Mouse (Mus musculus) C2C12 (cell line): ENCODE measurements around the gene Scgb1c1. TPM values are rescaled to one million over a fixed set of nuclear protein-coding genes. Genes with fewer than 3 reads are reported as not detected.

Experiments
- H3K27me3 ChIP-seq: one replicate; pipeline ENCODE4 v1.6.1; 2011; ENCODE audit not compliant: control insufficient read depth, insufficient read depth, insufficient read length
- H3K36me3 ChIP-seq: one replicate; pipeline ENCODE4 v1.6.1; 2011; ENCODE audit not compliant: control insufficient read depth, insufficient read depth
- H3K4me3 ChIP-seq: one replicate; pipeline ENCODE4 v1.5.1; 2011; ENCODE audit warnings: mild to moderate bottlenecking, control low read depth; ENCODE audit not compliant: poor library complexity, insufficient read depth, severe bottlenecking
- H3K79me2 ChIP-seq: one replicate; pipeline ENCODE4 v1.6.1; 2011; ENCODE audit not compliant: control insufficient read depth, insufficient read depth
- H3K79me3 ChIP-seq: one replicate; pipeline ENCODE4 v1.6.1; 2011; ENCODE audit warnings: low read depth, control low read depth
- H3ac ChIP-seq: one replicate; pipeline ENCODE3; 2011; ENCODE audit warnings: low read depth; ENCODE audit not compliant: control insufficient read depth, insufficient read length
- CEBPB ChIP-seq: IDR thresholded peaks from one replicate; pipeline ENCODE4 v1.6.1; 2011; ENCODE audit warnings: low read depth, mild to moderate bottlenecking, control low read depth, moderate library complexity
- CTCF ChIP-seq: IDR thresholded peaks from one replicate; pipeline ENCODE4 v1.5.1; 2011; ENCODE audit not compliant: control insufficient read depth, insufficient read depth, insufficient read length
- FOSL1 ChIP-seq: IDR thresholded peaks from one replicate; pipeline ENCODE4 v1.8.0; 2011; ENCODE audit warnings: mild to moderate bottlenecking, low read length; ENCODE audit not compliant: poor library complexity, insufficient read depth, severe bottlenecking
- MAX ChIP-seq: IDR thresholded peaks from one replicate; pipeline ENCODE4 v1.6.1; 2011; ENCODE audit warnings: mild to moderate bottlenecking, control low read depth
- MYOD1 ChIP-seq: IDR thresholded peaks from one replicate; pipeline ENCODE4 v1.6.1; 2011; ENCODE audit warnings: low read depth; ENCODE audit not compliant: control insufficient read depth, insufficient read length
- MYOG ChIP-seq: IDR thresholded peaks from one replicate; pipeline ENCODE4 v1.6.1; 2011; ENCODE audit not compliant: control insufficient read depth, insufficient read length; ENCODE audit errors: extremely low read depth
- USF1 ChIP-seq: IDR thresholded peaks from one replicate; pipeline ENCODE4 v1.6.1; 2011; ENCODE audit warnings: low read depth, mild to moderate bottlenecking, control low read depth, moderate library complexity
- polyA plus RNA-seq: library from polyadenylated mRNA; unstranded; fragments of >200 nt; fragmentation: generic; extraction: Trizol; gene quantifications from one replicate; pipeline ENCODE4 v1.2.1, GENCODE M21; 2012; ENCODE audit warnings: missing spikeins

Scgb1c1 gene
- polyA plus RNA-seq, 1 experiment = not detected

- Histone ChIP-seq H3ac (no peak overlapping the region), H3K79me3 (peaks cover 30% of the 10 kb centered on the region), H3K36me3 (peaks cover 43% of the 10 kb centered on the region), H3K4me3 (no peak overlapping the region), H3K27me3 (no peaks in the 10 kb centered on the region), H3K79me2 (peaks cover 50% of the 10 kb centered on the region)
- TF ChIP-seq MYOG (no peak), FOSL1 (no peak), MAX (no peak), MYOD1 (peak; percentile 90), CEBPB (no peak)
Measured at GRCm38 (mm10) chr7:140859997-140860396, 14.7 kb downstream of the Scgb1c1 start.

GRCm38 (mm10) chr7:140860728-140861127 is 15.4 kb downstream of the Scgb1c1 start:
- Histone ChIP-seq H3K27me3 (no peaks in the 10 kb centered on the region), H3K36me3 (peaks cover 43% of the 10 kb centered on the region), H3K4me3 (no peak overlapping the region), H3K79me2 (peaks cover 43% of the 10 kb centered on the region), H3K79me3 (peaks cover 22% of the 10 kb centered on the region), H3ac (no peak overlapping the region)
- no peak for TF ChIP-seq USF1
- TF ChIP-seq CTCF = no peak
- no peak for TF ChIP-seq MYOD1
- no peak for TF ChIP-seq CEBPB
- no peak for TF ChIP-seq MYOG
- TF ChIP-seq FOSL1 = no peak
- TF ChIP-seq MAX = no peak

GRCm38 (mm10) chr7:140864761-140865160 is 19.4 kb downstream of the Scgb1c1 start:
- H3K27me3 ChIP-seq = no peaks in the 10 kb centered on the region
- H3K4me3 ChIP-seq = no peak overlapping the region
- TF ChIP-seq MYOD1 (no peak), CEBPB (no peak), MYOG (no peak), MAX (no peak), CTCF (no peak), USF1 (no peak), FOSL1 (no peak)
- H3K36me3 ChIP-seq = peaks cover 39% of the 10 kb centered on the region
- peaks cover 3% of the 10 kb centered on the region for H3K79me3 ChIP-seq
- no peak overlapping the region for H3ac ChIP-seq
- H3K79me2 ChIP-seq = peaks cover 15% of the 10 kb centered on the region

GRCm38 (mm10) chr7:140874224-140874623 is 28.9 kb downstream of the Scgb1c1 start:
- Histone ChIP-seq H3K4me3 (no peak overlapping the region), H3K79me3 (no peaks in the 10 kb centered on the region), H3K79me2 (no peaks in the 10 kb centered on the region), H3ac (no peak overlapping the region), H3K36me3 (peaks cover 6% of the 10 kb centered on the region), H3K27me3 (no peaks in the 10 kb centered on the region)
- no peak for TF ChIP-seq MYOD1
- TF ChIP-seq FOSL1 = no peak

GRCm38 (mm10) chr7:140877364-140877763 is 32.0 kb downstream of the Scgb1c1 start:
- H3K79me3 ChIP-seq = peaks cover 1% of the 10 kb centered on the region
- TF ChIP-seq CTCF (no peak), CEBPB (no peak), FOSL1 (no peak), MYOD1 (no peak), MAX (no peak), USF1 (no peak), MYOG (no peak)
- no peak overlapping the region for H3K4me3 ChIP-seq
- no peaks in the 10 kb centered on the region for H3K27me3 ChIP-seq
- H3ac ChIP-seq = no peak overlapping the region
- peaks cover 6% of the 10 kb centered on the region for H3K36me3 ChIP-seq
- H3K79me2 ChIP-seq = peaks cover 7% of the 10 kb centered on the region

DNA sequence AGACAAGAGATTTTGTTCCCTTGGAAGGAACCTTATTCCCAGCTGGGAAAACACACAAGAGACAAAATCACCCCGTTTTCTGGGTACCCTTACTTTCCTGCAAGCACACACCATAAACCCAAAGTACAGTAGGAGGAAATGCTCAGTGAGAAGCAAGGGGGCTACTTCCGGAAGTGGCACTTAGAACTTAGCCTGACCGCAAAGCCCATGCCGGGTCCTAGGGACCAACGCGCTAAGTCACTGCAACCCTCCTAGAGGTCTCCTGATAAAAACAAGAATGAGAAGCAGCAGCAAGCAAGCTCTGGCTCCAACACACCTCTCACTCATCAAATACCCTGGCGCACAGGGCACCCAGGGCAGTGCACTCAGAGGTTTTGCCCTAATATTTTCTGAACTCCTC is 34.0 kb downstream of the Scgb1c1 start:
- H3K27me3 ChIP-seq = no peaks in the 10 kb centered on the region
- TF ChIP-seq MYOD1 = no peak
- TF ChIP-seq USF1 = no peak
- no peak for TF ChIP-seq CTCF
- TF ChIP-seq MAX = no peak
- no peak for TF ChIP-seq FOSL1
- TF ChIP-seq MYOG = no peak
- no peak for TF ChIP-seq CEBPB
- peaks cover 11% of the 10 kb centered on the region for H3K36me3 ChIP-seq
- peaks cover 20% of the 10 kb centered on the region for H3K79me3 ChIP-seq
- no peak overlapping the region for H3K4me3 ChIP-seq
- H3K79me2 ChIP-seq = peaks cover 27% of the 10 kb centered on the region
- H3ac ChIP-seq = no peak overlapping the region
